Mouse (Mus musculus) bone marrow macrophage, adult 2 months (primary cell): ENCODE measurements around the gene Nadk. TPM values are rescaled to one million over a fixed set of nuclear protein-coding genes. Genes with fewer than 3 reads are reported as not detected.

Experiments
- H3K27ac ChIP-seq: 2 replicates; pipeline ENCODE4 v1.5.1; 2012; ENCODE audit warnings: low read depth, low read length; ENCODE audit not compliant: insufficient read depth
- H3K4me1 ChIP-seq: 2 replicates; pipeline ENCODE4 v1.6.1; 2012; ENCODE audit warnings: low read length; ENCODE audit not compliant: control insufficient read depth, insufficient read depth
- H3K4me3 ChIP-seq: 2 replicates; pipeline ENCODE4 v1.5.1; 2012; ENCODE audit warnings: mild to moderate bottlenecking, low read length, moderate library complexity; ENCODE audit not compliant: insufficient read depth
- CTCF ChIP-seq: IDR thresholded peaks from 2 replicates; pipeline ENCODE4 v1.5.1; 2012; ENCODE audit warnings: low read depth, mild to moderate bottlenecking, low read length, moderate library complexity
- POLR2A ChIP-seq: IDR thresholded peaks from 2 replicates; pipeline ENCODE4 v1.6.1; 2012; ENCODE audit warnings: mild to moderate bottlenecking, low read depth, low read length, borderline replicate concordance
- polyA plus RNA-seq: library from polyadenylated mRNA; stranded (reverse); fragments of >200 nt; gene quantifications from 2 replicates; pipeline ENCODE4 v1.2.4, GENCODE M21; 2012; ENCODE audit not compliant: missing spikeins, insufficient read depth, insufficient read length

The Nadk gene
- polyA plus RNA-seq, 1 experiment: 382 TPM

DNA sequence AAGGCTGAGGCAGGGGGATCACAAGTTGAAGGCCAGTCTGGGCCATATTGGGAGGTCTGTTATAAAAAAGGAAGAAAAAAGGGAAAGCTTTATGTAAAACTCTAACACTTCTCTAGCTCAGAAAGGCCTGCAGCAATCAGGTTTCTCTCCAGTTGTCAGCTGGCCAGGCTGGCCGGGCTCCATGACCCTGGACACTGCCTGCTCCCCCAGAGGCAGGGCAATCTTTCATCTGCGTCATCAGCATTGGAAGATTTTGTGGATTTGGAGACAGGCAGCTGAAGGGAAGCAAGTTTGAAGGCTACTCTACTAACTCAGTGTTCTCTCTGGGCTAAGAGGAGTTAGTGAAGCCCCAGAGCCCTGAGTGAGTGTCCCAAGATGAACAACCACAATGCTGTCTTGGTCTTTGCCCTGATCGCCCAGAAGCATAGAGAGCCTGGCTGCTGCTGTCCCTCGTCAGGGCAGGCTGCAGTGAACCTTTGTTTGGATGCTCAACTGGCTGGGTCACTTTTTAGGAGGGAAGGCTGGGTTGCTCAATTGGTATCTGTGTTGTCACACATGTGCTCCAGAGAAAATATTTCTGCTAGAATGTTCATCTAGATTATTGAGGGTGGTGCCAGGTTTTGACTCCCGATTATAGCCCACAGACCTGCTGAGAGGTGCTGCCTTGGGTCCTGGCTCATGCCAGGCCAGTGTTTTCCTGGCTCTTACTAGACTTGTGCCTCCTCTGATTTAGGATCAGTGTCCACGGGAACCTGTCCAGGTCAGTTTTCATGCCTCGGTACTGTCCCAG is 16.4 kb downstream of the Nadk start:
- TF ChIP-seq CTCF (no peak), POLR2A (no peak)
- peaks cover 34% of the 10 kb centered on the region for H3K4me1 ChIP-seq
- H3K27ac ChIP-seq: no peak overlapping the region
- no peak overlapping the region for H3K4me3 ChIP-seq

DNA sequence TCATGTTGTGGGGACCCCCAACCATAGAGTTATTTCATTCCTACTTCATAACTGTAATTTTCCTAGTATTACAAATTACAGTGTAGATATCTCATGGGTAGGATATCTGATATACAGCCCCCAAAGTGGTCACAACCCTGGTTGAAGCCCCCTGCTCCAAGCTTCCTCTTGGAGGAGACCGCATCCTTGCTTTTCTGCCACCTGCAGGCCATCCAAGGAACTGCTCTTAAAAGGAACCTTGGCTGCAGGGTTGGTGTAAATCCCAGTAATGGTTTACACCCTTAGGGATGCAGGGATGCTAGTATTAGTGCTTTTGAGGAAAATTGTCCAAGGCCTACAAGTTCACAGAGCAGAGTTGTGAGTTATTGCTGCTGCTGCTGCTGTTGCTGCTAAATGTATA is 18.2 kb downstream of the Nadk start:
- Histone ChIP-seq H3K4me1 (peaks cover 26% of the 10 kb centered on the region), H3K27ac (no peak overlapping the region), H3K4me3 (no peak overlapping the region)
- peak; percentile 63 for TF ChIP-seq CTCF
- no peak for TF ChIP-seq POLR2A

DNA sequence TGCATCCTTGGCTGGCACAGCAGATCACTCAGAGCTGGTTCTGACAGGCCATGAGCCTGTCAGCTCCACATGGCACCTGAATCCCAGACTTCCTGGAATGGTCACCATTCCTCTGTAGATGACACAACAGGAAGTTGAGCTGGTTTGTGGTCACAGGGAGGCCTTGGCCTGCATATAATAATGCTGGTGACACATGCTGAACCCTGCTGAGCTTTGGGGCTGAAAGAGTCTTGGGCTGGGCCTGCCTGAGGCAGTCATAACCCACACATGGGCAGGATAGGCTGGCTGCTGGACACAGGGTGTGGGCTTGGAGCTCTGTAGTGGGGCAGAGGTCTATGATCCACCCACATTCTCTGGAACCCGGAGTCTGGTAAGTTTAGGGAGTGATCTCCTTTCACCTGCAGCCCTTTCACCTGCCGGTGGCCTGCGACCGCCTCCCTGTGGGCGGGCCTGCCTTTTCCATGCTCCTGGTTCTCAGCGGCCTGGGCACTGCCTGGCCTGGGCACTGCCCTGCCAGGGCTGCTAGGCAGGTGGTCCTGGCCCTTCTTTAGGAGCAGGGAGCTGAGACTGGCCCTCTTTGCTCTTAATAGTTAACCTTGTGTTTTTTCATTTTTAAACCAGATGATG is 20.2 kb downstream of the Nadk start:
- TF ChIP-seq CTCF (no peak), POLR2A (no peak)
- H3K4me3 ChIP-seq: peak overlapping the region; percentile 28

DNA sequence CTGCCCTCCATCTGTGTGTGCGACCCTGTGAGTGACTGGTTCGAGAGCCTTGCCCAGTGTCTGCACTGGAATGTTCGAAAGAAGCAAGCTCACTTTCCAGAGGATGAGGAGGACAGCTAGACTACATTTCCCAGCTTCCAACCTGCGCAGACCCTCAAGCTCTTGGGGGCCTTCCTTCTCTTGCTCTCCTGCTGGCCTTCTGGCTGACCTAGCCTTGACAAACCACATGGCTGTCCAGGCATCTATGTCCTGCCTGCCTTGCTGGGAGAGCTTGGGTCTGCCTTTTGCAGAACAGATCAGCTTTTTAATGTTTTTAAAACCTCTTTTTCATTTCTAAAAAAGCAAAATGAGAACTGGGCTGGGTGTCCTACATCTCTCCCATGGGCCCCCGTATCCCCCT is 27.2 kb downstream of the Nadk start:
- no peak overlapping the region for H3K4me3 ChIP-seq
- TF ChIP-seq CTCF (no peak), POLR2A (no peak)
- peaks cover 6% of the 10 kb centered on the region for H3K4me1 ChIP-seq
- no peak overlapping the region for H3K27ac ChIP-seq

More for the DNA sequence above, 20.2 kb downstream of the Nadk start:
- Histone ChIP-seq H3K4me1 (peaks cover 25% of the 10 kb centered on the region), H3K27ac (peak overlapping the region; percentile 69)

DNA sequence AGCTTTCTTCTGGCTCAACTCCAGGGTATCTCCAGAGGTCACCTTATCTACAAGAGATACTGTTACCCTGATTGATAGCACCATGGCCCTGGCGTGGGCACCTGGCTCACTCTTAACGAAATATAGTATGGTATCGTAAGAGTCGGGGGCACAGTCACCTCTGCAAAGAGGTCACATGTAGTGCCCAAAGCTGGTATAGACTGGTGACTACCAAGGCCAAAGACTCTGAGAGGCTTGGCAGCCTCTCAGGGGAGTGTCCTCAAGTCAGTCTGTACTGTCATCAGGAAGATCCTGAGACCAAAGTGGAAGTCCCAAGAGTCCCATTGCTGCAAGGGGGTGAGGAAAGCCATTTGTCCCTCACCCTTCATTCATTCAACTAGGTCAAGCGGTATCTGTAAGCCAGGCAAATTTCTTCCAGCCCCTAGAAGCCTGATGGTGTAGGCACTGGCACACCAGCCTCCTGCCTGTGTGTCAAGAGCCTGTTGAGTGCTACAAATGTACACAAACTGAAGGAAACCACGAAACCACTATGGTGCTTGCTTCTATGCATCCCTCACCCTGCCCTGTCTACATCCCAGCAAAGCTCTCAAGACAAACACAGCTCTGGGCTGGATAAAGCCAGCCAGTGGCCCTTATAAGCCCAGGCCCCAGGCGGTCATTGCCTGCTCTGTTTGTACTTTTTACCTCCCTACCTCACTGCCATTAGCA is 29.0 kb downstream of the Nadk start:
- TF ChIP-seq CTCF (no peak), POLR2A (no peak)
- Histone ChIP-seq H3K4me3 (no peak overlapping the region), H3K27ac (no peak overlapping the region), H3K4me1 (peaks cover 6% of the 10 kb centered on the region)

DNA sequence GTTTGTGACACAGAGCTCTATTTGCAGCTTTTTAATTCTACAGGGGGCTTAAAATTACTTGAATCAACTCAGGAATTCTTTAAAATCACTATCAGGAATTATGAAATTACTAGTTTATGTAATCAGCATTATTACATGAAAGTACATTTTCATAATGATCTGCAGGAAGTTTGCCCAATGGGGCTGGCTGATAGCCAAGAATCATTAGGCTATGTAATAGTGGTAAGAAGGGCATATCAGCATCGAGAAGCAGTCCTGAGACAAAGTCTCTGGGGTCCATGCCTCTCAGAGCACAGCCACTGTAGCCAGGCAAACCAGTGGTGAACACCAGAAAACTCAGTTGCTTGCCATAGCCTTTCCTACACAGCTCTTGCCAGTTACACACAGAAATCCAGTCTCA is 31.6 kb downstream of the Nadk start:
- Histone ChIP-seq H3K4me1 (peaks cover 7% of the 10 kb centered on the region), H3K27ac (no peak overlapping the region), H3K4me3 (no peak overlapping the region)
- no peak for TF ChIP-seq POLR2A
- TF ChIP-seq CTCF: no peak

DNA sequence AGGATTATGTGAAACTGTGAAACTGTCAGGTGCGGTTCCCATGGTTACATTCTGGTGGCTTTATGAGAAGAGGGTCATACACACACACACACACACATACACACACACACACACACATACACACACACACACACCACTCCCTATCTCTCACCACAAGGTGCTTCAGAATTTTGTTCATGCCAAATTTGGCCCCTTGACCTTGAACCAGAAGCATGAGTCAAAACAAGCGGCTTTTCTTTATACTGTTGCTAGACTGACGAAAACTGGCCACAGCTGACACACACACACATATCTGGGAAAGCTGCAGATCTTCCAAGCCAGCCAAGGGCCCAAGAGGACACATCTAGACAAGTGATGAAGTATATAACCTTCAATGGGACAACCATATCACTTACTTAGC is 33.6 kb downstream of the Nadk start:
- Histone ChIP-seq H3K4me3 (no peak overlapping the region), H3K4me1 (peaks cover 15% of the 10 kb centered on the region), H3K27ac (no peak overlapping the region)
- TF ChIP-seq CTCF (no peak), POLR2A (no peak)

DNA sequence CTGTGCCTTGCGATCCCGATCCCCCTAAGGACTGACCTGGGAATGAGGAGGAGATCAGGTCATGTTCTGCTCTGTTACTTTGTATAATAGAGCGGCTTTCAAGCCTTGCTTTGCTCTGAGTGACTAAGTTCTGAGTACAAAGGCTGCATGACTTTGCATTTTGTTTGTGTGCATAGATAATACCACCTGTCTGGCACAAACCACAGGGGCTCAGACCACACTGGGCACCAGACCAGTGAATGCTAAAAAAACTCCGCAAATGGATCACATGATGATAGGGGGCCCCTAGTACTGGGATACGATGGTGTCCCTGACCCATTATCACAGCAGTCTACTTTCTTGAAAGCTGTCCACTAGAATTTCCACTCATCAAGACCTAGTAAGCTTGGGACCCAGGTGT is 34.4 kb downstream of the Nadk start:
- peaks cover 15% of the 10 kb centered on the region for H3K4me1 ChIP-seq
- no peak overlapping the region for H3K4me3 ChIP-seq
- TF ChIP-seq POLR2A: no peak
- no peak overlapping the region for H3K27ac ChIP-seq

DNA sequence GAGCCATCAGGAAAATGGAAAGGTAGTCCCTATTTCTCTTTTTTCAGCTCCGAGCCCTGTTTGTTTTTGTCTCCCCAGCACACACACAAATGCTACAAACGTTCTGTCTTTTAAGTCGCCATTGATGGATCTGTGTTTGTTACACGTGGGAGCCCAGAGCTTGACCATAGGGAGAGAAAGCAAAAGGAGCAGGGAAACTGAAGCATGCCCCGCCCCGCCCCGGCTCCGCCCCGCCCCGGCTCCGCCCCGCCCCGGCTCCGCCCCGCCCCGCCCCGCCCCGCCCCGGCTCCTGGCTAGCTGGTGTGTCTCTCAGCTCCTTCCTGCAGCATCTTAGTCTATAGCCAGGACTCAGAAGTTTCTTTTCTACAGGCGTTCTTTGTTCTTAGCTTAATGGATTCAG is 36.4 kb downstream of the Nadk start:
- no peak for TF ChIP-seq POLR2A
- no peak for TF ChIP-seq CTCF
- H3K4me3 ChIP-seq: no peak overlapping the region
- peaks cover 12% of the 10 kb centered on the region for H3K4me1 ChIP-seq
- no peak overlapping the region for H3K27ac ChIP-seq

DNA sequence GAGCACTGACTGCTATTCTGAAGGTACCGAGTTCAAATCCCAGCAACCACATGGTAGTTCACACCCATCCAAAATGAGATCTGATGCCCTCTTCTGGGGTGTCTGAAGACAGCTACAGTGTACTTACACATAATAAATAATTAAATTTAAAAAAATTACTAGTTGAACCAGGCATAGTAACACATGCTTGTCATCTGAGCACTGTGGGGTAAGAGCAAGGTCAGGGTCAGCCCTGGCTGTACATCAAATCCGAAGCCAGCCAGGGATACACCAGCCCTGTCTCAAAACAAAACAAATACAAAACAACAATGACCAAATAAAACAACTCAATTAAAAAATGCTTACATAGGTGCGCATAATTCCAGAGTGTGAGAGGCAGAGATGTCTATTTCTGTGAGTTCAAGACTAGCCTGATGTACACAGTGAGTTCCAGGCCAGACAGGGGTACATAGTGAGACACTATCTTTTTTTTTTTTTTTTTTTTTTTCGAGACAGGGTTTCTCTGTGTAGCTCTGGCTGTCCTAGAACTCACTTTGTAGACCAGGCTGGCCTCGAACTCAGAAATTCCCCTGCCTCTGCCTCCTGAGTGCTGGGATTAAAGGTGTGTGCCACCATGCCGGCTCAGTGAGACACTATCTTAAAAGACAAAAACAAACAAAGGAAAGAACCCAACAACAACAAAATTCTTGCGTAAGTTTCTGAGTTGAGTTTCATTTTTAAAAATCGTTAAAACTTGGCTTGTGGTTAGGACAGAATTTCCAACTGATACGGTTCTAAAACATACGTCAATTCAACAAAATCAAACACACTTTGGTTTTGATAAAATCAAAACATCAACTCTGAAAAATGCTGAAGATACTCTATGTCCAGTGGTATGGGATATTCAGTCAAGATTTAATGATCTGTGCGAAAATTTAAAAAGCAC is 38.0 kb downstream of the Nadk start:
- Histone ChIP-seq H3K4me3 (peak overlapping the region; percentile 75), H3K27ac (peak overlapping the region; percentile 90), H3K4me1 (peaks cover 9% of the 10 kb centered on the region)
- TF ChIP-seq POLR2A (no peak), CTCF (no peak)
